Mouse (Mus musculus) stomach, postnatal 0 days (tissue): ENCODE measurements at regions not wholly inside any gene's neighbourhood (a gene's known extent, or its start where the extent isn't known, plus 50 kb on each side); places are given as distances from the start of the nearest gene placed in this dataset.

Experiments
- CTCF ChIP-seq: IDR thresholded peaks from 2 replicates; pipeline ENCODE4 v1.5.1; 2016; ENCODE audit warnings: antibody characterized with exemption, low read depth, mild to moderate bottlenecking, moderate library complexity
- EP300 ChIP-seq: optimal IDR thresholded peaks from 2 replicates; pipeline ENCODE3; 2016; ENCODE audit warnings: antibody characterized with exemption

GRCm38 (mm10) chr13:31728862-31729261, 77.6 kb upstream of the Foxc1 start:
- TF ChIP-seq CTCF (no peak), EP300 (no peak)
